Mouse (Mus musculus): ENCODE measurements around the gene Fam166b. TPM values are rescaled to one million over a fixed set of nuclear protein-coding genes. Genes with fewer than 3 reads are reported as not detected.

Fam166b gene
- total RNA-seq, 1 experiment from 2014 or later, result 1.1 TPM

GRCm38 (mm10) chr4:43415221-43416070 lies 13.5 kb downstream of the Fam166b start:
- no peak for ATAC-seq (replicated peaks; ENCODE audit: insufficient number of reproducible peaks, low FRiP score, low TSS enrichment, poor library complexity, severe bottlenecking)

- no peak for ATAC-seq (replicated peaks; ENCODE audit: insufficient number of reproducible peaks, low FRiP score, low TSS enrichment, poor library complexity, severe bottlenecking)
These were observed 14.2 kb downstream of the Fam166b start for GRCm38 (mm10) chr4:43414761-43415160.

GRCm38 (mm10) chr4:43407071-43407920 lies 21.6 kb downstream of the Fam166b start:
- no peak for ATAC-seq (replicated peaks; ENCODE audit: insufficient number of reproducible peaks, low FRiP score, low TSS enrichment, poor library complexity, severe bottlenecking)

- ATAC-seq (replicated peaks; ENCODE audit: insufficient number of reproducible peaks, low FRiP score, low TSS enrichment, poor library complexity, severe bottlenecking), result no peak
These were observed 22.6 kb downstream of the Fam166b start for GRCm38 (mm10) chr4:43406162-43406971.

GRCm38 (mm10) chr4:43404697-43405096 lies 24.2 kb downstream of the Fam166b start:
- no peak for ATAC-seq (replicated peaks; ENCODE audit: insufficient number of reproducible peaks, low FRiP score, low TSS enrichment, poor library complexity, severe bottlenecking)

- 0 out of 2 replicates have a peak, but pooled peaks have one; percentile 37 for ATAC-seq (replicated peaks; ENCODE audit: insufficient number of reproducible peaks, low FRiP score, low TSS enrichment, poor library complexity, severe bottlenecking)
These were observed 26.7 kb downstream of the Fam166b start for GRCm38 (mm10) chr4:43402212-43402611.

- ATAC-seq (replicated peaks; ENCODE audit: insufficient number of reproducible peaks, low FRiP score, low TSS enrichment, poor library complexity, severe bottlenecking), result no peak
These were observed 27.4 kb downstream of the Fam166b start for GRCm38 (mm10) chr4:43401486-43401885.

- no peak for ATAC-seq (replicated peaks; ENCODE audit: insufficient number of reproducible peaks, low FRiP score, low TSS enrichment, poor library complexity, severe bottlenecking)
These were observed 28.0 kb downstream of the Fam166b start for GRCm38 (mm10) chr4:43400976-43401375.

GRCm38 (mm10) chr4:43399391-43400131 lies 29.4 kb downstream of the Fam166b start:
- no peak for ATAC-seq (replicated peaks; ENCODE audit: insufficient number of reproducible peaks, low FRiP score, low TSS enrichment, poor library complexity, severe bottlenecking)

- no peak for ATAC-seq (replicated peaks; ENCODE audit: insufficient number of reproducible peaks, low FRiP score, low TSS enrichment, poor library complexity, severe bottlenecking)
These were observed 30.1 kb downstream of the Fam166b start for GRCm38 (mm10) chr4:43398829-43399331.

GRCm38 (mm10) chr4:43398014-43398413 lies 30.9 kb downstream of the Fam166b start:
- ATAC-seq (replicated peaks; ENCODE audit: insufficient number of reproducible peaks, low FRiP score, low TSS enrichment, poor library complexity, severe bottlenecking), result no peak

- no peak for ATAC-seq (replicated peaks; ENCODE audit: insufficient number of reproducible peaks, low FRiP score, low TSS enrichment, poor library complexity, severe bottlenecking)
These were observed 32.6 kb downstream of the Fam166b start for GRCm38 (mm10) chr4:43396381-43396780.

- ATAC-seq (replicated peaks; ENCODE audit: insufficient number of reproducible peaks, low FRiP score, low TSS enrichment, poor library complexity, severe bottlenecking), result no peak
These were observed 33.1 kb downstream of the Fam166b start for GRCm38 (mm10) chr4:43395836-43396235.

GRCm38 (mm10) chr4:43395147-43395546 lies 33.8 kb downstream of the Fam166b start:
- no peak for ATAC-seq (replicated peaks; ENCODE audit: insufficient number of reproducible peaks, low FRiP score, low TSS enrichment, poor library complexity, severe bottlenecking)

- ATAC-seq (replicated peaks; ENCODE audit: insufficient number of reproducible peaks, low FRiP score, low TSS enrichment, poor library complexity, severe bottlenecking), result no peak
These were observed 34.5 kb downstream of the Fam166b start for GRCm38 (mm10) chr4:43394345-43394891.

- ATAC-seq (replicated peaks; ENCODE audit: insufficient number of reproducible peaks, low FRiP score, low TSS enrichment, poor library complexity, severe bottlenecking), result no peak
These were observed 37.3 kb downstream of the Fam166b start for GRCm38 (mm10) chr4:43391521-43392050.

- ATAC-seq (replicated peaks; ENCODE audit: insufficient number of reproducible peaks, low FRiP score, low TSS enrichment, poor library complexity, severe bottlenecking), result no peak
These were observed 39.0 kb downstream of the Fam166b start for GRCm38 (mm10) chr4:43389845-43390440.

Measured in monocyte, adult 5-6 weeks (primary cell).